Mouse (Mus musculus) liver, embryonic 15.5 days (tissue): Measurements from ENCODE around the gene Gm11115. TPM values are rescaled to one million over a fixed set of nuclear protein-coding genes. Genes with fewer than 3 reads are reported as not detected.

Source experiments
- ATAC-seq: fragments of 200-750 bp; cut with Nextera tagmentation; 2 replicates; pipeline ENCODE4 v1.8.0; 2017; ENCODE audit warnings: moderate number of reproducible peaks, mild to moderate bottlenecking, moderate library complexity; ENCODE audit not compliant: insufficient read depth
- H3K27ac ChIP-seq: fragments of 300-500 bp; sonication (generic); replicated peaks from 2 replicates; pipeline ENCODE4 v1.5.1; 2015; ENCODE audit warnings: mild to moderate bottlenecking, inconsistent platforms
- H3K27me3 ChIP-seq: fragments of 300-500 bp; sonication (generic); 2 replicates; pipeline ENCODE4 v1.6.1; 2015; ENCODE audit warnings: mild to moderate bottlenecking, inconsistent platforms
- H3K36me3 ChIP-seq: fragments of 300-500 bp; sonication (generic); replicated peaks from 2 replicates; pipeline ENCODE4 v1.6.1; 2015; ENCODE audit warnings: moderate library complexity, mild to moderate bottlenecking, inconsistent platforms
- H3K4me1 ChIP-seq: fragments of 300-500 bp; sonication (generic); replicated peaks from 2 replicates; pipeline ENCODE4 v1.6.1; 2015; ENCODE audit warnings: inconsistent platforms
- H3K4me2 ChIP-seq: fragments of 300-500 bp; sonication (generic); 2 replicates; pipeline ENCODE4 v1.6.1; 2015; ENCODE audit warnings: moderate library complexity, mild to moderate bottlenecking, inconsistent platforms
- H3K4me3 ChIP-seq: fragments of 300-500 bp; sonication (generic); replicated peaks from 2 replicates; pipeline ENCODE4 v1.5.1; 2015; ENCODE audit warnings: mild to moderate bottlenecking, inconsistent platforms
- H3K9ac ChIP-seq: fragments of 300-500 bp; sonication (generic); 2 replicates; pipeline ENCODE4 v1.6.1; 2015; ENCODE audit warnings: moderate library complexity, mild to moderate bottlenecking, inconsistent platforms
- H3K9me3 ChIP-seq: fragments of 300-500 bp; sonication (generic); replicated peaks from 2 replicates; pipeline ENCODE4 v1.6.1; 2016; ENCODE audit warnings: inconsistent platforms
- WGBS: fragments of 180-500 bp; shearing (Covaris S2); methylation state at CpG from one replicate; pipeline ENCODE4 v1.1.7; 2015; ENCODE audit warnings: mixed read lengths; ENCODE audit not compliant: insufficient replicate concordance; 5-methylcytosine and 5-hydroxymethylcytosine counted together
- polyA plus RNA-seq: library from polyadenylated mRNA; unstranded; fragments of >200 nt; fragmentation: Nextera tagmentation; extraction: Ambion mirVana; gene quantifications from 2 replicates; pipeline ENCODE4 v1.2.1, GENCODE M21; 2015

Gm11115 gene
- polyA plus RNA-seq = not detected in 2 replicates

GRCm38 (mm10) chr5:88153999-88154398 is at the start of gene Gm11115:
Gene Gm11115, minus strand, starts transcription at chr5:88154099.
- H3K4me2 ChIP-seq = no peak within 1 kb of the TSS
- no peaks in the 10 kb centered on the region for H3K36me3 ChIP-seq
- no peaks in the 10 kb centered on the region for H3K9me3 ChIP-seq
- ATAC-seq = no peak
- H3K4me1 ChIP-seq = no peaks in the 10 kb centered on the region
- H3K9ac ChIP-seq = no peak within 1 kb of the TSS
- H3K4me3 ChIP-seq = no peak within 1 kb of the TSS
- H3K27me3 ChIP-seq = no peaks in the 10 kb centered on the region
- no peak within 1 kb of the TSS for H3K27ac ChIP-seq

GRCm38 (mm10) chr5:88111430-88111829 is 42.5 kb downstream of the Gm11115 start, which contains the start of gene Gm11116:
Gene Gm11116, minus strand, starts transcription at chr5:88111530.
- Histone ChIP-seq H3K4me3 (no peak within 1 kb of the TSS), H3K9ac (no peak within 1 kb of the TSS), H3K27ac (no peak within 1 kb of the TSS), H3K36me3 (no peaks in the 10 kb centered on the region), H3K4me2 (no peak within 1 kb of the TSS), H3K4me1 (no peaks in the 10 kb centered on the region), H3K9me3 (no peaks in the 10 kb centered on the region), H3K27me3 (no peaks in the 10 kb centered on the region)
- 38% methylated on average over 1 of the region's 1 CpGs for WGBS
- no peak for ATAC-seq

Other genes starting within 250 kb of the Gm11115 start
- not detected in 2 replicates for gene Csn3, start 228.5 kb downstream of the Gm11115 start, polyA plus RNA-seq
- gene 2310003L06Rik, start 184.6 kb downstream of the Gm11115 start, polyA plus RNA-seq = not detected in 2 replicates
- not detected in 2 replicates for gene Gm28434, start 184.6 kb downstream of the Gm11115 start, polyA plus RNA-seq
- not detected in 2 replicates for gene Cabs1, start 174.7 kb downstream of the Gm11115 start, polyA plus RNA-seq
- not detected in 2 replicates for gene Smr3a, start 151.6 kb downstream of the Gm11115 start, polyA plus RNA-seq
- gene Smr2, start 67.5 kb downstream of the Gm11115 start, polyA plus RNA-seq = not detected in 2 replicates
- not detected in 2 replicates for gene Gm11116, start 42.6 kb downstream of the Gm11115 start, polyA plus RNA-seq
- gene Gm7714, start 114.8 kb upstream of the Gm11115 start, polyA plus RNA-seq = not detected in 2 replicates
- gene Prol1, start 163.2 kb upstream of the Gm11115 start, polyA plus RNA-seq = not detected in 2 replicates
- gene Amtn, start 222.0 kb upstream of the Gm11115 start, polyA plus RNA-seq = not detected in 2 replicates